Mouse (Mus musculus) kidney, postnatal 0 days (tissue): ENCODE measurements around the gene B3gntl1. TPM values are rescaled to one million over a fixed set of nuclear protein-coding genes. Genes with fewer than 3 reads are reported as not detected.

Experiments used
- ATAC-seq: fragments of 200-750 bp; cut with Nextera tagmentation; replicated peaks from 2 replicates; pipeline ENCODE4 v1.8.0; 2017; ENCODE audit warnings: low read depth, moderate number of reproducible peaks, moderate TSS enrichment, moderate library complexity; ENCODE audit not compliant: low FRiP score
- DNase-seq: peaks from one replicate; pipeline ENCODE4 v3.0.0-alpha.2; 2016; ENCODE audit warnings: low spot score
- H3K27ac ChIP-seq: fragments of 300-500 bp; sonication (generic); 2 replicates; pipeline ENCODE4 v1.5.1; 2014; ENCODE audit warnings: mild to moderate bottlenecking
- H3K27me3 ChIP-seq: fragments of 300-500 bp; sonication (generic); 2 replicates; pipeline ENCODE4 v1.6.1; 2014; ENCODE audit warnings: low read length, mixed read lengths; ENCODE audit not compliant: insufficient read depth
- H3K36me3 ChIP-seq: fragments of 300-500 bp; sonication (generic); 2 replicates; pipeline ENCODE4 v1.6.1; 2014; ENCODE audit warnings: low read length, mixed read lengths; ENCODE audit not compliant: insufficient read depth
- H3K4me1 ChIP-seq: fragments of 300-500 bp; sonication (generic); replicated peaks from 2 replicates; pipeline ENCODE4 v1.6.1; 2014; ENCODE audit warnings: antibody characterized with exemption, low read length, mixed read lengths; ENCODE audit not compliant: insufficient read depth
- H3K4me2 ChIP-seq: fragments of 300-500 bp; sonication (generic); 2 replicates; pipeline ENCODE4 v1.6.1; 2014; ENCODE audit warnings: mild to moderate bottlenecking, low read length, moderate library complexity, mixed read lengths
- H3K4me3 ChIP-seq: fragments of 300-500 bp; sonication (generic); replicated peaks from 2 replicates; pipeline ENCODE4 v1.5.1; 2014; ENCODE audit warnings: low read depth, low read length
- H3K9ac ChIP-seq: fragments of 300-500 bp; sonication (generic); 2 replicates; pipeline ENCODE4 v1.6.1; 2014; ENCODE audit warnings: low read depth, low read length
- H3K9me3 ChIP-seq: fragments of 300-500 bp; sonication (generic); replicated peaks from 2 replicates; pipeline ENCODE4 v1.6.1; 2016; ENCODE audit warnings: low read length, inconsistent platforms, mixed read lengths
- CTCF ChIP-seq: IDR thresholded peaks from 2 replicates; pipeline ENCODE4 v1.5.1; 2016; ENCODE audit warnings: antibody characterized with exemption, low read depth, mild to moderate bottlenecking, moderate library complexity
- WGBS: fragments of 180-500 bp; shearing (Covaris S2); extraction: QIAGEN DNeasy Blood & Tissue Kit; methylation state at CpG from one replicate; pipeline ENCODE4 v1.1.7; 2014; 5-methylcytosine and 5-hydroxymethylcytosine counted together
- polyA plus RNA-seq: library from polyadenylated mRNA; unstranded; fragments of >200 nt; fragmentation: Nextera tagmentation; extraction: Ambion mirVana; gene quantifications from 2 replicates; pipeline ENCODE4 v1.2.1, GENCODE M21; 2015

Gene B3gntl1
- polyA plus RNA-seq, 1 experiment from 2014 or later: 5.3 TPM

DNA sequence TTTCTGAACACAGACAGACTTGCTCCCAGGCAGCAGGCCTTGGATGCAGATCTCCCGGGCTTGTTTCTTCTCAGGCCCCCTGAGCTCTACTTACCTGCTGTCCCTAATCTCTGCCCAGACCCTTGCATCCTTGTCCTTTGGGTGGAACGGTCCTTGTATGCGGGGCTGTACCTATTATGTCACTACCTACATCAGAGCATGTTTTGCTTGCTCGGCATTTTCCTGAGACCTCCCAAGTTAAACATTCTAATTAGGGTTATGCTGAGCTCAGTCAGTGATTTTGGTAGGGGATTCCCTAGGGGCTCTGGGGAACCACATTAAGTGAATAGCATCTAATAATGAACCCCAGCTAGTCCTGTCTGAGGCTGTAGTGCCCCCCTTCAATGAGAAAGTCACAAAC lies 47.9 kb downstream of the B3gntl1 start:
- WGBS: 83% methylated on average over 4 of the region's 4 CpGs
- Histone ChIP-seq H3K4me3 (no peak overlapping the region), H3K27me3 (no peaks in the 10 kb centered on the region), H3K4me2 (no peak overlapping the region), H3K4me1 (no peaks in the 10 kb centered on the region), H3K9ac (no peak overlapping the region), H3K27ac (no peak overlapping the region), H3K36me3 (peaks cover 34% of the 10 kb centered on the region), H3K9me3 (no peaks in the 10 kb centered on the region)
- no peak for ATAC-seq
- DNase-seq: no peak
- TF ChIP-seq CTCF: no peak

DNA sequence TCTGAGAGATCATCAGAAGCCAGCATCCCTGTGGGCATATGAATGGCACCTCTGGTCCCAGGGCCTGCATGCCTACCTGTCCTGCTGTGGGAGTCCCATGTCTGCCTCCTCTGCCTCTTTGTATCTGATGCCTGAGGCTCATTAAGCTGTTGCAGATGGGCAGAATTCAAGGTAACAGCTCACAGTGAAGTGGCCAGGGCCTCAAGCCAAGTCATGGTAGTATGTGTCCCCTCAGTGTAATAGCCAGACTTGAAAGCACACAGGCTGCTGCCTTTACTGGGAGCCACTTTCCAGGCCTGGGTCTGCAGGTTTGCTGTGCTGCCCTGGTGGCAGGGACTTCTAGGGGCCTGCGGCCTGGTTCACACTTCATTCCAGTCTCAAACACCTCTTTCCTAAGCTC lies 55.6 kb downstream of the B3gntl1 start:
- Histone ChIP-seq H3K9ac (no peak overlapping the region), H3K36me3 (peaks cover 29% of the 10 kb centered on the region), H3K4me2 (no peak overlapping the region), H3K4me1 (no peaks in the 10 kb centered on the region), H3K4me3 (no peak overlapping the region), H3K27ac (no peak overlapping the region), H3K27me3 (no peaks in the 10 kb centered on the region), H3K9me3 (no peaks in the 10 kb centered on the region)
- no peak for TF ChIP-seq CTCF
- DNase-seq: no peak
- ATAC-seq: no peak
- 86% methylated on average over 1 of the region's 1 CpGs for WGBS

DNA sequence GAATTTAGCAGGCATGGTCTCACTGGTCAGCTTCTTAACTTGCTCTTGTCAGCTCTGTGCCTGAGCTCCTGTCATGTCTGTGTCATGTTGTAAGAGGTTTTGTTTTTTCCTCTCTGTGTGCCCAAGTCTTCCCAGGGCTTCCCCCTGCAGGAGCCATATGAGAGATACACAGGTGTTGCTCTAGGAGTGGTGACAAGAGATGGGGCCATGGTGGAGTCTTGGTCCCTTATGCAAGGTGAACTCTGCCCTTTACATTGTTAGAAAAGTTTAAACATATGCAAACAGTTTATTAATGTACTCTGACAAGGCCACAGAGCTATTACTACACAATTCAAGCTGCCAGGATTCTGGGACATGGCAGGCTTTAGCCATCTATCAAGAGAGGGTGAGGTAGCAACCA lies 56.5 kb downstream of the B3gntl1 start:
- no peak for ATAC-seq
- H3K9ac ChIP-seq: no peak overlapping the region
- H3K36me3 ChIP-seq: peaks cover 21% of the 10 kb centered on the region
- no peaks in the 10 kb centered on the region for H3K4me1 ChIP-seq
- no peak overlapping the region for H3K27ac ChIP-seq
- no peaks in the 10 kb centered on the region for H3K9me3 ChIP-seq
- DNase-seq: no peak
- H3K4me3 ChIP-seq: no peak overlapping the region
- no peak overlapping the region for H3K4me2 ChIP-seq
- no peaks in the 10 kb centered on the region for H3K27me3 ChIP-seq
- TF ChIP-seq CTCF: no peak

DNA sequence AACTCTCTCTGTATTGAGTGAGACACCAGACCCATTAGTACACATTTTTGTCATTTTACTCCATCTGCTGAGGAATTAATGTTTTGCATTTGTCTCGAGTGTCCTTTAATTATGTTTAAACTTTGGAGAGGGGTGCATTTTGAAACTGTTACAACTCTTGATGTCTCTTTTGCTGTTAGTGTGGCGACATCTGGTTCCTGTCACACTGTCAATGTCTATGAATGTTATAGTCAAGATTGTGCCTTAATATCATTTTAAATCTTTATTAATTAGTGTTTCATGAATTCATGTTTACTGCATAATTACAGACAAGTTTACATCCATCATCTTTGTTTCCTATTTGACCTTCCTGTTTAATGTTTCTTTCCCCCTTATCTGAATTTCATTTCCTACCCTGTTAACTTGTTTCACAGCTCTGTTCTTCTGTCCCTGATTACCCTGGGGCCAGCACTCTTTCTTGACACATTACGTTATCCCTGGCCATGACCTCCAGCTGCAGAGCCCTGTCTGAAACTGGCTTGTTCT lies 56.9 kb downstream of the B3gntl1 start:
- Histone ChIP-seq H3K27me3 (no peaks in the 10 kb centered on the region), H3K9ac (no peak overlapping the region), H3K9me3 (no peaks in the 10 kb centered on the region), H3K27ac (no peak overlapping the region), H3K36me3 (peaks cover 19% of the 10 kb centered on the region), H3K4me1 (no peaks in the 10 kb centered on the region), H3K4me3 (no peak overlapping the region), H3K4me2 (no peak overlapping the region)
- 73% methylated on average over 3 of the region's 3 CpGs for WGBS
- DNase-seq (peak; percentile 56), ATAC-seq (no peak)
- no peak for TF ChIP-seq CTCF

DNA sequence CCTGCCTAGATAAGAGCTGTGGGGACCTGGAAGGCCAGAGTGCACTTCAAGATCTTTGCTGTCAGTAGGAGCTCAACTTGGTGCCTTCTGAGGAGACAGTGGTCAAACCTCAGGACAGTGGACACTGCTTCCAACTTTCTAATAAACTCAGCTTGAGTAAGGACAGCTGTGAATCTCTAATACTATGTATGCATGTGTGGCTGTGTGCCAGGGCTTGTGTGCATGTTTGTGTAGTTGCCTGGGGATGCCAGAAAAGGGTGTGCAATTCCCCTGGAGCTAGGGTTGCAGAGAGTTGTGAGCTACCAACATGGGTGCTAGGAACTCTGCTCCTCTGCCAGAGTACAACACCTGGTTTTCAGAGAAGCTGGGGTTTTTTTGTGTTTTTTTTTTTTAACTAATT lies 62.0 kb downstream of the B3gntl1 start:
- Histone ChIP-seq H3K9ac (no peak overlapping the region), H3K9me3 (no peaks in the 10 kb centered on the region), H3K27ac (no peak overlapping the region), H3K36me3 (peaks cover 12% of the 10 kb centered on the region; the same call in 1 of the 2 replicates), H3K4me1 (no peaks in the 10 kb centered on the region), H3K4me3 (no peak overlapping the region), H3K27me3 (no peaks in the 10 kb centered on the region), H3K4me2 (no peak overlapping the region)
- ATAC-seq: no peak
- peak; percentile 22 for DNase-seq
- no peak for TF ChIP-seq CTCF

DNA sequence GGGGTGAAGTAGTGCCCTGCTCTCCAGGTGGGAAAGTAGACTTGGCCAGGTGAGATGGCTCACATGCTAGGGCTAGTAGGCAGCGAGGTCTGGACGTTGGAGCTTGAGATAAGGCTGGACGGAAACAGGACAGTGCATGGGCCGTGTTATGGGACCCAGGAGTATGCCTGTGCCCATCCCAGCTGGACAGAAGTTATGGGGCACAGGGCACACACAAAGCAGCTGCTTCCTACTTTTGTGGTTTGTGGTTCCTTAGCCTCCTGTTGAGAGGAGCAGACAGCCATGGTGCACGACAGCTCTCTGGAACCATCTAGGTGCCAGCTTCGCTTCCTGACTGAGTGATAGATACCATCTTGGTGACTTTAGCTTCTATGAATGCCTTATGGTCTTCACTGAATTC lies 67.3 kb downstream of the B3gntl1 start:
- Histone ChIP-seq H3K36me3 (peaks cover 24% of the 10 kb centered on the region), H3K27ac (no peak overlapping the region)

DNA sequence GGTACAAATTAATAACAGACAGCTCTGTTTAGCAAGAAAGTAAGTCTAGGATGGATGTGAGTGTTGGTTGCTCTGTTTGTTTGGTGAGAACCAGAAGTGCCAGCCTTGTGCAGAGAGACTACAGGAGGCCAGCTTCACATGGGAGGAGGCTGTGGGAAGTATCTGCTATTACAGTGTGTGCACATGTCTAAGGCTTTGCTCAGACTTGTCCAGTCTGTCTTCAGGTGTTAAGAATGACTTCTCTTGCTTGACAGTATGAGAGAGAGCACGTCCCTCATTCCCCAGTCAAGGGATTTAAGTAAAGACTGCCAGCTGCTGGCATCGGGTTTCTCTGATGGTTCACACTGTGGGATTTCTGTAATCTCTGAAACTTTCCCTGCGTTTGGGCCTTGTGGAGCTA lies 71.5 kb downstream of the B3gntl1 start:
- no peaks in the 10 kb centered on the region for H3K4me1 ChIP-seq
- 78% methylated on average over 3 of the region's 3 CpGs for WGBS
- no peaks in the 10 kb centered on the region for H3K9me3 ChIP-seq
- no peak overlapping the region for H3K27ac ChIP-seq
- no peak overlapping the region for H3K9ac ChIP-seq
- ATAC-seq (no peak), DNase-seq (no peak)
- H3K27me3 ChIP-seq: no peaks in the 10 kb centered on the region
- no peak overlapping the region for H3K4me2 ChIP-seq
- peaks cover 20% of the 10 kb centered on the region for H3K36me3 ChIP-seq
- TF ChIP-seq CTCF: no peak
- H3K4me3 ChIP-seq: no peak overlapping the region

More for the DNA sequence above, 67.3 kb downstream of the B3gntl1 start:
- WGBS: 95% methylated on average over 6 of the region's 6 CpGs
- H3K4me1 ChIP-seq: no peaks in the 10 kb centered on the region
- no peak for ATAC-seq
- no peaks in the 10 kb centered on the region for H3K27me3 ChIP-seq
- DNase-seq: no peak
- TF ChIP-seq CTCF: no peak
- no peak overlapping the region for H3K9ac ChIP-seq
- H3K9me3 ChIP-seq: no peaks in the 10 kb centered on the region
- H3K4me3 ChIP-seq: no peak overlapping the region
- H3K4me2 ChIP-seq: no peak overlapping the region
